Mouse (Mus musculus): ENCODE results near the gene Rab19.

DNA sequence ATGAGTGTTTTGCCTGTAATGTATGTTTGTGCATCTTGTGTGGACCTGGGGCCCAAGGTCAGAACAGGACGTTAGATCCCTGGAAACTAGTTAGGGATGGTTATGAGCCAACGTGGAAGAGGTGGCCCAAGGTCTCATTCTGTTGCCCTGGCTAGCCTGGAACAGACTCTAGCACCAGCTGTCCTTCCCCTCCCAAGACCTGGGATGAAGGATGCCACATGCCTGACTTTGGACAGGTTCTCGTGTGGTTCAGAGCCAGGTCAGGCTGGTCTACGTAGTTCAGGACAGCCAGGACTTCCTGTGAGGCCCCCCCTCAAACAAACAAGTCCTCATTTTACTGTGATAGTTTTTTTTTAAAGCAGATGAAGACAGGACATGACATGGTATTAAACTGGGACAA is 14.9 kb downstream of the Rab19 start:
- TF ChIP-seq CTCF (IDR thresholded peaks at IDR 0.05; ENCODE audit: insufficient read depth, low read depth, low read length): no peak
- TF ChIP-seq POLR2A (IDR thresholded peaks at IDR 0.05; ENCODE audit: insufficient read depth, low read depth, low read length): no peak
